Mouse (Mus musculus): Measurements from ENCODE around the gene Kpna4.
"Not testable (repeated sequence)": the region's sequence is repeated elsewhere in the genome, so short reads cannot be mapped to it uniquely, and the experiment has no call there.

Gene Kpna4

DNA sequence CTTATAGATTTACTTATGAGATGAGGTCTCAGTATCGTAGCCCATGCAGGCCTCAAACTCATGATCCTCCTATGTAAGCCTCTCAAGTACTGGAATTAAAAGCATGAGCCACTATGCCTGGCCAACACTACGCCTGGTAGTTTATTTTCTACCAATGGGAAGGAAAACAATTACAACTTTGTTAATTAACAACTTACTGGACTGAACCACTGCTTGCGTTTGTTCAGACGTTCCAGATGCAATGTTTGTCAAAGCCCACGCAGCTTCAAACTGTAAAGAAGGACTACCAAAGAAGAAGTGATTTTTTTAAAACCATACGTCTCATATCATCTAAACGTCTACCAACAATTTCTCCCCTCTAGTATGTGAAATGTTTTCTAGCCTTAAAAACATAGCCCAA is 32.5 kb downstream of the Kpna4 start:
- DNase-seq: no peak

DNA sequence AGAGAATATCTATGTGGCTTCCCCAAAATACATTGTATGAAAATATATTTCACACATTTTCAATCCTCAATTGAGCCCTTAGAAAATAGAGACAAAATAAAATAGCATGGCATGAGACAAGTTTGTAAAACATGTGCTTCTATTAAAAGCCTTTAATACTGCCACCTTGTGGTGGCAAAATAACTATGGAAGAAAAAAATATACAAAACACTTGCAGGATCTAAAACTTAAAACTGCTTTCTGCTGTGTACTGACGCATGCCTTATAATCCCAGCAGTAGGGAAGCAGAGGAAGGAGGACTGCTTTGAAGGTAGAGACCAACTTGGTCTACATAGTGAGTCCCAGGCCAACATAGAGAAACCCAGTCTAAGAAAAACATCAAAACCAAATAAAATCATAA is 62.9 kb downstream of the Kpna4 start:
- DNase-seq: no peak

DNA sequence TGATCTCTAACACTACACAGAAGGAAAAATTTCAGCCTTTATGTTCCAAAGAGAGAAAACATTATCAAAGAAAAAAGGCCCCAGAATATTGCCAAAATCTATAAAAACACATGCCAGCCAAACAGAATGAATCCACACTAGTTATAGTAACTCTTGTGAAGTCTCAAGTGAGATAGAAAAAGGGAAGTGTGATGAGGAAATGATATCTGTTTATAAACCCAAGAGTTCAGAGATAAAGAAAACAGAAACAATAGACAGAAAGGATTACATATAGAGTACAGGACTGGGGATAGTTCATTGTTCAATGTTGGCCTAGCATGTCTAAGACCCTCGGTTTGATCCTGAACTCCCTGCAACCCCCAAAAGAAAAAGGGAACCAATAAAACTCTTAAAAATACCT is 64.1 kb downstream of the Kpna4 start:
- no peak for DNase-seq

DNA sequence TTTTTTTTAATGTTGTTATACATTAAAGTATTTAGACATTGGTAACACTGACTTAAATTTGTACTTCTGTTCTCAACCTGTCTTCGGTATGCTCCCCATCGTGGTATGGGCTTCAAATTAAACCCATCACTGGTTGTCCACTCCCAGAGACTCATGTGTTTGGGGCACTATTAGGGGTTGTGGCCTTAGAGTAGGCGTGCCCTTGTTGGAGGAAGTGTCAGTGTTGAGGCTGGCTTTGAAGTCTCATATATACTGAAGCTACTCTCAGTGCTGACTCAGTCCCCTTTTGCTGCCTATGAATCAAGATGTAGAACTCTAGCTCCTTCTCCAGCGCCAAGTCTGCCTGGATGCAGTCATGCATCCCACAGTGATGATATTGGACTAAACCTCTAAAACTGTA is 66.2 kb downstream of the Kpna4 start:
- no peak for DNase-seq

DNA sequence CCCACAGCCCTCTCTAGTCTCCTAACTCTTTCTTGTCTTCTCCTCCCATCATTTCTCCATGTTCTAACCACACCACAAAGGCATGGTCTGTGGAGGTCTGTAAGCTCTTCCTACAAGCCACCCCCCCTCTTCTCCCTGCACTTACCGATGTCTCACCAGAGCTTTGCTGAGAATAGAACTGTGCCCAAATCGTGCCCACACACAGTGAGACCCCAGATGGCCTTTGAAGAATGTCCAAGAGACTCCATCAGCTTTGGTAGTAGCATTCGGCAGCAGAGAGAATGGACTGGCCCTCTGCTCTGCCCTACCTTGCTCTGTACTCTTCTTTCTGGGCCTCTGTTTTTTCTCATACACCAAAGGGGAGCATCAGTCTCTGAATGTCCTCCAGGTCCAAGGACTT is 71.0 kb downstream of the Kpna4 start:
- DNase-seq: no peak

- no peak for DNase-seq
Measured at GRCm38 (mm10) chr3:69054760-69055432, 72.0 kb downstream of the Kpna4 start.

DNA sequence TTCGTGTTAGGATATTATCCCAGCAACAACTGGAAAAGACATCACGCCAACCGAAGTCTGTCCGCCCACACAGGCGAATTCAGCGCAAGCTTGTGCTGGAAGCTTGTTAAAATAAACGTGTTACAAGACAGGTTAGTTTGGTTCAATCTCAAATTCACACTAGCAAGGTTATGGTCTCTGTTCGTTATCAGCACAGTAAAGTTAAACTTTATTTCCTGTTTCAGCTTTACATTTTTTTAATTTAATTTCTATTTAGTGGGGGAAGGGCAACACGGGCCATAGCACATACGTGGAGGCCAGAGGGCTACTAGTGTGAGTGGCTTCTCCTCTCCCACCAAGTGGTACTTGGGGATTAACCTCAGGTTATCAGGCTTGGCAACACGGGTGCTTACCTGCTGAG is 75.0 kb downstream of the Kpna4 start:
- DNase-seq: no peak

DNA sequence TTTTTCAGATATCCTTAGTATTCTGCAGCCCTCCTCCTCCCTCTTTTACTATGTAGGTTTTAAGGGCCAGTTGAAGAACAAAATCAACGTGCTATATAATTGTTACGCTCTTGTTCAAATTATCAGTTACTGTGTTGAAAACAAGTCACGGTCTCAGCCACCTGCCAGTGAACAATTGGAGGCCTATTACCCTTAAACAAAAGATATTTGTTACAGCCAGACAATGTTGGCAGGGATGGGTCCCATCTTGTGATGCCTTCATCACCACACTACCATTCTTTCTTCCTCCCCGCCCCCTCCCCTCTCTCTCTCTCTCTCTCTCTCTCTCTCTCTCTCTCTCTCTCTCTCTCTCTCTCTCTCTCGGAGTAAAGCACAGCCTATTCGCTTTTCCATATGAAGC is 77.9 kb downstream of the Kpna4 start:
- DNase-seq: no peak

DNA sequence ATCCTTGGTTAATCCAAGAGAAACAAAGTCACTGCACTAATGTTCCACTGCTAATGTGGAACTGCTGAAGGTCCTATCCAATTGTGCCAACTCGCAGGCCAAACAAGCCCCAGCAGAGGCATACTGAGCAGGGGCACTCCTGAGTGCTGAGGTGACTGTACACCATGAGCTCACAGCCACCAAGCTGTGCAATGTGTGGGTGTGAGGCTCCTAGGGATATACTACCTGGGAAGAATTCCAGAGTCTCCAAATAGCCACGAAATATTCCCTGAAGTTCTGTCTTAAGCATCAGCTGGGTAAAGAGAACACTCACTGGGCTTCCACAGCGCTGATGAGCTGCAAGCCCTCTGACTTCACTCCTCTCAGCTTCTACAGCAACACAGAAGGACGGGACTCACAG is 79.2 kb downstream of the Kpna4 start:
- no peak for DNase-seq

DNA sequence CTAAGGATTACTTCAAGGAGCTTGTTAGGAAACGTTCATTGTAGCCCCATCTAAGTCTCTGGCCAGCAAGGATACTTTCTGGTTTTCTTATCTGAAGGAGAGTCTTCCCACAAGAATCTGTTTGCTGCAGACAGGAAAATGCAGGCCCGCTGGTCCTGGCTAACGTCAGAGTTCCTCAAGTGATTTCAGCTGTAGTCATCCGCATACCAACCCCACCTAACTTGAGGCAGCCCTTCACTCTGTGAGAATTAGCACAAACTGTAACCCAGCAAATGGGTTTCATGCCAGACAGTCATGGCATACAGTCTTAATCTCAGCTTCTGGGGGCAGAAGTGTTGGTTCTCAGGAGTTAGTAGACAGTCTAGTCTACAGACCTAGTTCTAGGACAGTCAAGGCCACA is 80.4 kb downstream of the Kpna4 start:
- no peak for DNase-seq

DNA sequence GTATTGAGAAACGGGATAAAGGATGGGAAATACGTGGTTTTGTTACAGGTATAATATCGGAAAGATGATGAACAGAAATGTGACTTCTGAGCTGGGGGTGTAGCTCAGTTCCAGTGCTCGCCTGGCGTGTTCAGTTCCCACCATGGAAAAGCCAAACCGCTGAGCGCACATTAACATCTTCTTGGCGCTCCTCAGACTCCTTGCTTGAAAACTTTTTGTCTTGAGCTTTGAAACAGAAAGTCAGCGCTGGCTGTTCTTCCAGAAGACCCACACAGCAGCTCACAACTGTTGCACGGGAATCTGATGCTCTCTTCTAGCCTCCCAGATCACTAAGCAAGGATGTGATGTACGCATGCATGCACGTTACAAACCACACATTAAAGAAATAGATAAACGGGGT is 81.2 kb downstream of the Kpna4 start:
- DNase-seq: no peak

GRCm38 (mm10) chr3:69045400-69045703 is 81.6 kb downstream of the Kpna4 start:
- DNase-seq: no peak

DNA sequence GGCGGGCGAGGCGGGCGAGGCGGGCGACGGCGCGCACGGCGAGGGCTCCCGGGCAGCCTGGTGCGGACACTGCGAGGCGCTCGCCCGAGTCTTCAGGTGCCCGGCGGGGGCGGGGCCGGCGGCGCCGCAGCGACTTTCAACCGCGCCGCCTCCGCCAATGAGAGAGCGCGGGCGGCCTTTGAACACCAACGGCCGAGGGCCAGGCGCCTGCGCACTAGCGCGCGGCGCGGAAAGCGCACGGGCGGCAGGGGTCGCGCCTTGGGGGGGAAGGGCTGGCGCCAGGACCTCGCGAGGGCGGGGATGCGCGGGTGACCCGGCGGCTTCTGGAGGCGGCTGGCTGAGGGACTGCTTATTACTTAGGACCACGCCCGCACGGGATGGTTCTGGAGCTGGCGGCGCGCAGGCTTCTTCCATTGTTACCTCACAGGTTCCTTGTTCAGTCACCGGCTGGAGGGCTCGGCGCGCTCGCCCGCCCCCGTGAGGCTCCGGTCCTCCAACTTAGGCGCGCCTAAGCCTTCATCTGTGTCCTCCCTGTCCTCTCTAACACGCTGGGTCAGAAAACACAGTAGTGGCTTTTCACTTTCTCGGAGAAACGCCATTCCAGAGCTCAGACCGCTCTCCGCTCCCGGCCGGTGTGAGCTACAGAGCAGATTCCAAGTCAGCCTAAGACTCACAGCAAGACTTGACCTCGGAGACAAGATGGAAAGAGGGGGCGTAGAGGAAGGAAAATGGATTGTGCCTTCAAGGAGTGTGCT is 82.1 kb downstream of the Kpna4 start, which contains the start of gene Trim59:
Gene Trim59 (minus strand): TSS at position 111 of the 755 bp plus-strand sequence.
- peak; percentile 80 for DNase-seq

- DNase-seq: no peak
Measured at GRCm38 (mm10) chr3:69044167-69044591, 82.7 kb downstream of the Kpna4 start.

- no peak for DNase-seq
Measured at GRCm38 (mm10) chr3:69041298-69041697, 85.6 kb downstream of the Kpna4 start.

GRCm38 (mm10) chr3:69040105-69040504 is 86.8 kb downstream of the Kpna4 start:
- no peak for DNase-seq

- no peak for DNase-seq
Measured at GRCm38 (mm10) chr3:69026133-69026783, 100.7 kb downstream of the Kpna4 start.

GRCm38 (mm10) chr3:69020764-69021163 is 106.1 kb downstream of the Kpna4 start:
- DNase-seq: no peak

- DNase-seq: no peak
Measured at GRCm38 (mm10) chr3:69020285-69020684, 106.6 kb downstream of the Kpna4 start.

DNA sequence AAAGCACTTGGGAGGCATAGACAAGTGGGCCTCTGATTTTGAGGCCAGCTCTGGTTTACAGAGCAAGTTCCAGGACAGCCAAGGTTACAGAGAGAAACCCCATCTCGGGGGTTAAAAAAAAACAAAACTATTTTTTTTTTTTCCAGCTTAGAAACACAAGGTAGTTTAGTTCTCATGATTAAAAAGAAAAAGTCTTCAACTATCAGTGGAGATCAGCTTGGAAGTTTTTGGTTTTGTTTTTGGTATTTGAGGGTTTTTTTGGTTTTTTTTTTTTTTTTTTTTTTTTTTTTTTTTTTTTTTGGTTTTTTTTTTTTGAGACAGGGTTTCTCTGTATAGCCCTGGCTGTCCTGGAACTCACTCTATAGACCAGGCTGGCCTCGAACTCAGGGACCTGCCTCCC is 108.3 kb downstream of the Kpna4 start:
- not testable (repeated sequence) for DNase-seq

DNA sequence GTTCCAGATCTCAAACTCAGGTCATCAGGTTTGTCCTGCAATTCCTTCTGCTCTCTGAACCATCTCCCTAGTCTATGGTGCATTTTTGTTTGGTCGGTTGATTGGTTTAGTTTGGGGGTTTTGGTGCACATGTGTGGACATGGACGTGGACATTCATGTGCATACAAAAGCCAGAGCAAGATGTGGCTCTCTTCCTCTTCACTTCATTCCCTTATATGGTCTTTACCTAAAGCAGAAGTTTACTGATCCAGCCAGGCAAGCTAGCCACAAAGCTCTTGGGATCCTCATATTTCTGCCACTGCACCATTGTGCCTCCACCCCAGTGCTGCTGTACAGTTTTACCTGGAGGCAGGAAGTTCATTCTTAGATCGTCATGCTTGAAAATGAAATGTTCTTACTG is 109.7 kb downstream of the Kpna4 start:
- no peak for DNase-seq

Data from right cerebral cortex, postnatal 14 days (tissue).